Mouse (Mus musculus) T-helper 17 cell (primary cell): ENCODE measurements around the gene Arl6ip4.

ENCODE experiments used
- in situ Hi-C, 2 experiments: fragments of 300-600 bp; cut with MboI, MseI; formaldehyde crosslinking; loops; 1 replicate in 1 of 2; 2 replicates in 1 of 2; pipeline ENCODE4 v1.15.1; 2025; ENCODE audit warnings: high pct_unique_total_duplicates in 2 of 2

The Arl6ip4 gene

GRCm38 (mm10) chr5:124093120-124093794 lies 22.6 kb upstream of the Arl6ip4 start:
- in situ Hi-C loops = no loop called here

- in situ Hi-C loops = no loop called here
Observed at GRCm38 (mm10) chr5:124093852-124094604, 21.9 kb upstream of the Arl6ip4 start.

DNA sequence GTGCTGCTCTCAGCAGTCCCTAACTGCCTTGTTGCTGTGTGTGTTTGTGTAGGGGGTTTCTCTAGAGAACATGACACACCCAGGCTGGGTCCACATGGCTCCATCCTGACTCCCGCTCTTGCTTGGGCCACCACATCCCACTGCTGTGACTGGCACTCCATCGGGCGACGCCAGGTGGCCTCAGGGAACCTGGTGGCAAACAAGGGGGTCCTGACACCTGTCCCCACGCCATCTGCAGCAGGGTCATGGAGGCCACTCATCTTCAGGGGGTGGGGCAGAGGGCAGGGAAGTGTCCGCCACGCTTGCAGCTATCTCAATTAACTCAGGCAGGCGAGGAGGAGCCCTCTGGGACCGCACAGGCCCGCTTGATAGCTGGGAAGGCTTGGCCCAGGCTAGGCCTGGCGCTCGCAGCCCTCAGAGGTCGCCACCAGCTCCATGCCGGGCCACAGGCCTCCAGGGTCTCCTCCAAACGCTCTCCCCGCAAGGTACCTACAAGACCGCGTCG lies 20.8 kb upstream of the Arl6ip4 start:
- in situ Hi-C loops = no loop called here

- in situ Hi-C loops = no loop called here
Observed at GRCm38 (mm10) chr5:124095596-124096232, 20.2 kb upstream of the Arl6ip4 start, which contains the start of gene Abcb9. Gene Abcb9, minus strand, starts transcription at chr5:124095798.

GRCm38 (mm10) chr5:124098923-124099322 lies 17.0 kb upstream of the Arl6ip4 start:
- in situ Hi-C loops = no loop called here

- in situ Hi-C loops = no loop called here
Observed at GRCm38 (mm10) chr5:124100128-124101044, 15.5 kb upstream of the Arl6ip4 start.

DNA sequence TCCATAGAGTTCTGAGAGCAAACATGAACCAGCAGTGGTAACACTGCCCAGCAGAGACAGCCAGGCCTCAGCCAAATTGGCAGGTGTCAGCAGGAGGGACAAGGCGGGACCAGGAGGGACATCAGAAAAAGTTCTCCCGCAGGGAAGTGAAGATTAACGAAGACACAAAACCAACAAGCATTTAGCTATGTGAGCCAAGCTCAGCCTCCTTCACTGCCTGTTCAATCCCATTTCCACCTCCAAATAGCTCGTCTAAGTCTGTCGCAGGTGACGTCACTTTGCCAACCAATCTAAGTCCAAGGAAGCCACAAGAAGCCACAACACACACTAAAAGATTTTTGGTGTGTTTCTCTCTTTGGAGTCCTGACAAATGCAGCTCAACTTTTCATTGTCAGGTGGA lies 13.6 kb upstream of the Arl6ip4 start:
- in situ Hi-C loops = no loop called here

DNA sequence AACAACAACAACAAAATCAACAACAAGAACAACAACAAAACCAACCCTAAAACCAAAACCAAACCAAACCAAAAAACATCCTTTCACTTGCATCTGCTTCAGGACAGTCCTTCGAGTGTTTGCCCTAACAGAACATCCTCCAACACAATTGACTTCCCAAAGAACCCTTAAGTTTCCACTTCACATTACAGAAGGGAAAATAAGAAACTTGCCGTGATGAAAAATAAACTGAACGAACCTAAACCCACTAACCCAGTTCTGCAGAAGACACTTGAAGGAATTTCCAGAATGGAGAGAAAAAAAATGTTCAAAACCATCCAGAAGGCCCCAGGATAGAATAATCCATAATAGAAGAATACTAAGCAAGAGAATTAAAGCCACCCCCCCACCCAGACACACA lies 12.9 kb upstream of the Arl6ip4 start:
- in situ Hi-C loops = no loop called here

DNA sequence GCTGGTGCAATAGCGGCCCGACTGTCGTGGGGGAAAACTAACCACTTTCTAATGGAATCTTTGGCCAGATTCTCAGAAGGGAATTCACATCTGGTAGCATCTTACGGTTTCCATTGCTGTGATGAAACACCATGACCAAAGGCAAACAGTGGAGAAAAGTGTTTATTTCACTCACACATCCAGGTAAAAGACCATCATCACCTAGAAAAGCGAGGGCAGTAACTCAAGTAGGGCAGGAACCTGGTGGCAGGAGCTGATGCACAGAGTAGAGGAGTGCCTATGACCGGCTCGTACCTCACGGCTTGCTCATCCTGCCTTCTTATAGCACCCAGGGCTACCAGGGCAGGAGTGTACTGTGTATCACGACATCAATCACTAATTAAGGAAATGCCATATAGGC lies 12.3 kb upstream of the Arl6ip4 start:
- in situ Hi-C loops = no loop called here

DNA sequence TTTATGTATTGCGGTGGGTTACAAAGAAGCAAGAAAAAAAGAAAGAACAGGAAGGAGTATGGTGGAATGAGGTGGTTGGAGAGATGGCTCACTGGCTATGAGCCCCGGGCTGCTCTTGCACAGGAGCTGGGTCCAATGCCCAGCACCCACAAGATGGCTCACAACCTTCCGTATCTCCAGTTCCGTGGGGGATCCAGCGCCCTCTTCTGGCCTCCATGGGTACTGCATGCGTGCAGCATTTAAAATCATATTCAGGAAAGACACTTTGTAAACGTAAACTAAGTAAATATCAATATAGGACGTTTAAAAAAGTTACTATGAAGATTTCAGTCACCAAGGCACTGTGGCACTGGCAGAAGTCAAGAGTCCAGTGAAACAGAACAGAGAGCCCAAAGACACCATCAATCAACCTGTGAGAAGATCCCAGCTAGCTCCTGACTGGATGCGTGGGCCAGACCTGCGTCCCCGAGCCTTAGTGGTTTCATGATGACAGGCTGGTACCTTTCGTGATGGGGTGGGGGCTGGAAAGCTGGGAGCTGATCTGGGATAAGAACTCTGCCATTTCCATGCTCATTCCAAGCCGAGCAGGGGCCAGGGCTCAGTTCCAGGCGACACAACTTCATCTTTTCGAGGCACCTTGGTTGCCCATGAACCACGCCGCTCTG lies 4.7 kb upstream of the Arl6ip4 start:
- in situ Hi-C loops = no loop called here

GRCm38 (mm10) chr5:124111742-124112497 lies 4.0 kb upstream of the Arl6ip4 start, which contains the start of gene Ogfod2:
Gene Ogfod2, plus strand, starts transcription at chr5:124112297.
- in situ Hi-C loops = no loop called here

- in situ Hi-C loops = no loop called here
Observed at GRCm38 (mm10) chr5:124112531-124112930, 3.4 kb upstream of the Arl6ip4 start.

DNA sequence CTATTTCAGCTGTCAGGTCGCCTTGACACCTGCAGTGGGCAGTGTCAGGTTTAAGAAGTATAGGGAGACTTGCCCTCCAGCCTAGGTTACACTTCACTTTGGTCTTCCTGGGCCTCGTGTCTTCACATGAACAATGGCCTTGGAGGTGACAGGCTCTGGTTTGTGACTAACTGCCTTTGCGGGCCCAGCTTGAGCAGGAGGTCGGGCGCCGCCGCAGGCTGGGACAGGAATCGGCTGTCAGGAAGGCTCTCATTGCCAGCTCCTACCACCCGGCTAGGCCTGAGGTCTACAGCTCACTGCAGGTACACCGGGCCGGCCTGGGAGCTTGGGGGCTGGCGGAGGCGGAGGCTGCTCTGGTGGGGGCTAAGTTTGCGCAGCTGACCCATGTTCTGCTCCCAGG lies 2.9 kb upstream of the Arl6ip4 start:
- in situ Hi-C loops = no loop called here

DNA sequence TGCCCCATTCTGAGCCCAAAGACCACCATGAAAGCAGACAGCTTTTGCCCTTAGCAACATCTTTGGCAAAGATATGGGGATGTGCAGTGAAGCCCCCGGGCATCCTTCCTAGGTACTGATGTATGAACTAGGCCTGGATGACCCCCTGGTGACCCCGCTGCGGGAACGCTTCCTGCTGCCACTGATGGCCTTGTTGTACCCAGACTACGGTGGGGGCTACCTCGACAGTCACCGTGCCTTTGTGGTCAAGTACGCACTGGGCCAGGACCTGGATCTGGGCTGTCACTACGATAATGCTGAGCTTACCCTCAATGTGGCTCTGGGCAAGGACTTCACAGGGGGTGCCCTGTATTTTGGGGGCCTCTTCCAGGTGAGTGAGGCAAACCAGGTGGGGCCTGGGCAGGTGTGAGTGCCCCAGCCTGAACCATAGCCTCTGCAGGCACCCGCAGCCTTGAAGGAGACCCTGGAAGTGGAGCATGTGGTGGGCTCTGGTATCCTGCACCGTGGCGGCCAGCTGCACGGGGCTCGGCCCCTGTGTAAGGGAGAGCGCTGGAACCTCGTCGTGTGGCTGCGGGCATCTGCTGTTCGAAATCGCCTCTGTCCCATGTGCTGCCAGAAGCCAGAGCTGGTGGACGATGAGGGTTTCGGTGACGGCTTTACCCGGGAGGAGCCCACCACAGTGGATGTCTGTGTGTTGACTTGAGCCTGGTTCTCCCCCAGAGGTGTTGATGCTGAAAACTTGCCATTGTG lies 1.4 kb upstream of the Arl6ip4 start:
- in situ Hi-C loops = no loop called here

GRCm38 (mm10) chr5:124115531-124115930 lies 358 bp upstream of the Arl6ip4 start:
- in situ Hi-C loops = no loop called here

GRCm38 (mm10) chr5:124119204-124119603 lies 3.3 kb downstream of the Arl6ip4 start:
- in situ Hi-C loops = no loop called here

- in situ Hi-C loops = no loop called here
Observed at GRCm38 (mm10) chr5:124122357-124122756, 6.5 kb downstream of the Arl6ip4 start.

- in situ Hi-C loops = no loop called here
Observed at GRCm38 (mm10) chr5:124125093-124125492, 9.2 kb downstream of the Arl6ip4 start.

DNA sequence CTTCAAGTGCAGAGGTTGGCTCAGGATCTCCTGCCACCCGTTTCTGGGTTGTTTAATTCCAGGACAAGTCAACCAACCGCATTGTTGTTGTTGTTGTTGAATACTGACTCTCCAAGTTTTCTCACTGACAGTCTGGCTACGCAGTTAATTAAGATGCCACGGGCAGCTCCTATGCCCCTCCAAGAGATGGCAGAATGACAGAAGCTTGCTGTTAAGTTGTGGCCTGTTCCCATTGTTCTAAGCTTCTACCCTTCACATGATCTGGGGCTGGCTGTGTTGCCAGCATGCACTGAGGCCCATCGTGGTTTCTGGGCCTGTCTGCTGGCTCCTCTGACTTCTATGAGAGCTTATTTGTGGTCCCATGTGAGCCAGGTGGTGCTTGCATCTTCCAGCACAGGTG lies 18.4 kb downstream of the Arl6ip4 start:
- in situ Hi-C loops = loop anchor here in 1 of 2 experiments (10.0 kb wide), 1 partner anchor 381 kb away; no protein-coding TSS in a partner anchor
